Mouse (Mus musculus) cerebellum, adult 9-10 months (tissue): ENCODE results near the gene Isyna1.
"Not testable (repeated sequence)": the region's sequence is repeated elsewhere in the genome, so short reads cannot be mapped to it uniquely, and the experiment has no call there.

Source experiments
- DNase-seq: peaks from one replicate; pipeline ENCODE4 v3.0.0; 2022

Gene Isyna1

GRCm38 (mm10) chr8:70577207-70577606, 17.0 kb upstream of the Isyna1 start:
- no peak for DNase-seq

DNA sequence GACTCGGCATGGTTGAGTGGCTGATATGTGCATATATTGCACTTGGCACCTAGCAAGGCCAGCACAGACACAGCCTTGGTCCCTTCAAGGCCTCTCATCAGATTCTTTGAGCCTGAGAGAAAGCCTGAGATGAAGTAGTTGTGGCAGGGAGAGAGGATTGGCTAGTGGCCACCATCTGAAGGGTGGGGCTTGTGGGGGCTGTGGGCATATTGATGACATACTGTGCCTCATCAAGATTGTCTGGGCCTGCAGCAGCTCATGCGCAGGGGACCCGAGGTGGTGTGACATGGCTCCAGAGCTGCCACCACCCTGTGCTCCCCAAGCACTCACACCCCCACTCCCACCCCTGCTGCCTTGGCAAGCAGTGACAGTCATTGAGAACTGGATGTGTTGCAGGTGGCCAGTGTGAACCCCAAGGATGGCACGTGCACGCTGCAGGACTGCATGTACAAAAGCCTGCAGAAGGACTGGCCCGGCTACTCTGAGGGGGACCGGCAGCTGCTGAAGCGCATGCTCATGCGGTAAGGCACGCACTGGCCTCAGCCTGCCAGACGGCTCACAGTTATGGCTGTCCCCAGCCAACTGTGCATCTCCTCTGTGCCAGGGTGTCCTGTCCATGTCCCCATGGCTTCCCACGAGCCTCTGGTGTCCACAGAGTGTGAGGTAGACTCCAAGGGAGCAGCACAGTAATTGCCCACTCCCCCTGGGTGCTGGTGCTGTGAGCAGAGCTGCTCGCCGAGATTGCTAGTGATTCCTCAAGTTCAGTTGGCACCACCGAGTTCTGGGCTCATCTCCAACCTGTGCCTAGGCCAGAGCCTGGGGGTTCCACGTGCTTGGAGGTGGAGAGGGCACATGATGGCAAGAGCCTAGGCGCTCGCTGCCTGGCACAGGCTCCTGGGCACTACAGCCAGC, 10.4 kb upstream of the Isyna1 start:
- peak; percentile 87 for DNase-seq

DNA sequence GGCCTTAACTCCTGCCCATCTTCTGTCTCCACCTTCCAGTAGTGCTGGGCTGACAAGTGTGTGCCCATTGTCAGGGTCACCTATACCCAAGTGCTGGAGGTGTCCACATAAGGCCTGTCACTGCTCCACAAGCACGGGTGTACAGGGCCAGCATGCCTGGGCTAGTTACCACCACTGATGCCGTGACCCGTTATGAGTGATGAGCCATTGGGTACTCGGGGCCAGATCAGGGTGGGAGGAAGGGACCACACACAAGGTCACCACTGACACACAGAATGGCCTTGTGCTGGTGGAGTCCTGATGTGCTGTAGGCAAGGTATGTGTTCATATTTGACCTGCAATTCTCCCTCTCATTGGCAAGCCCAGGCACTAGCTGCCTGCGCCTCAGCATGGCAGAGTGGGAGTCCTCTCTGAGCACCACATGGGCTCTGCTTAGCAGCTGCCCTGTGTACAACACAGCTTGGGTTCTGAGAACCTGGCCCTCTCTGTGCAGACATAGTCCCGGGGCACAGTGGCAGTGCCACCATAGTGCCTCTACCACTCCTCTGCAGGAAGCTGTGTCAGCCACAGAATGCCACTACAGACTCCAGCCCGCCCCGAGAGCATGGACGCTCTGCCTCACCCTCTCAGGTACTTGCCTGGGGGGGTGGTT, 9.4 kb upstream of the Isyna1 start:
- no peak for DNase-seq

DNA sequence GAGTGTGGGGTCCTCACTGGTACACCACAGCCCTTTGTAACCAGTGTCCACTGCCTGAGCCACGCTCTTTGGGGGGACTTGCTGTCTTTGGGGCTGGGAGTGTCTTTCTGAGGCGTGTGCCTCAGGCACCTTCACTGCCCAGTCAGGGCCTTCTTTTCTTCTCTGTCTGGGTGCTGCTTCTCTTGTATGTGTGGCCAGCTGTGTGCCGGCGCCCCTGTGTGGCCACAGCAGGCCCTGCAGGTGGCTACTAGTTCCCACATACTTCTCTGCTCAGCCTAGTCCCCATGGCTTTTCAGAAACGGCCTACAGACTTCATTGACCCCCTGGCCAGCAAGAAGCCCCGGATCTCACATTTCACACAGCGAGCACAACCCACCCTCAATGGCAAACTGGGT, 8.9 kb upstream of the Isyna1 start:
- DNase-seq, result peak; percentile 77

- not testable (repeated sequence) for DNase-seq
These were observed 6.2 kb upstream of the Isyna1 start for GRCm38 (mm10) chr8:70587955-70588354.

- no peak for DNase-seq
These were observed 2.6 kb upstream of the Isyna1 start for GRCm38 (mm10) chr8:70591569-70591968.

DNA sequence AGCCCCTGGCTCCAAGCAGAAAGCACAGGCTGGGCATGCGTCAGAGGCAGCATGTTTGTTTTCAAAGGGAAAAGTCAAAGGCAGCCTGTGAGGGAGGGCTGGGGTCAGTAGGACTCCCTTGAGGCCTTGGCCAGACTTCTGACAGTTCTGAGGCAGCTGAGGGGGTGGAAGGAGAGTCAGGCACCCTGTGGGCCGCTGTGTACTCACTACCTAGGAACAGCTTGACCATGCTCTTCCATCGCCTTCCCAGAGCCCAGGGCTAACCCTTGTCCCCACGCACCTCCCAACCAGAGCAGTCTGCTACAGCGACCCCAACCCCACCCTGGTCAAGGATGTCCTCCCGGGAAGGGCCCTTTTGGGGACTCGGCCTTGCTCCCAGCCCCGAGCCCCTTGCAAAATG, 1.0 kb upstream of the Isyna1 start:
- DNase-seq, result no peak

GRCm38 (mm10) chr8:70594621-70595564, 720 bp downstream of the Isyna1 start:
- DNase-seq, result no peak

GRCm38 (mm10) chr8:70595811-70596210, 1.6 kb downstream of the Isyna1 start:
- DNase-seq, result no peak

- no peak for DNase-seq
These were observed 2.0 kb downstream of the Isyna1 start for GRCm38 (mm10) chr8:70596216-70596615.

GRCm38 (mm10) chr8:70596775-70597416, 2.7 kb downstream of the Isyna1 start:
- peak; percentile 72 for DNase-seq

- no peak for DNase-seq
These were observed 3.5 kb downstream of the Isyna1 start for GRCm38 (mm10) chr8:70597417-70598272.

DNA sequence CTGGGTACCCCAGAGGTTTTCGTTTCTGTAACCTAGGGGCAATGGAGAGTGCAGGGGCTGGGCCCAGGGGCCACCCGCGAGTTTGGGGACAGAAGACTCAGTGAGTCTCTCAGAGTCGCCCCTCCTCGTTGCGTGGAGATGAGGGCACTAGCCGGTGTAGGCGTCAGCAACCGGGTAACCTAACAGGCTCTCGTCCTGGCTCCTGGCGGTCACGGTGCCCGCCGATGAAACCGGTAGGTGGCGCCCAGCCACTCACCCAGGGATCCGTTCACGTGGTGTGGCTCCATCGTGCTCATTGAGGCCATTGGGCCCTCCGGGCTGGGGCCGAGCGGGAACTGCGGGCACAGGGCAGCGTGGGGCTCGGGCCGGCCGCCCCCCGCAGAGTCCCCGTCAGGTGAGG, 4.1 kb downstream of the Isyna1 start:
- DNase-seq, result peak; percentile 92

DNA sequence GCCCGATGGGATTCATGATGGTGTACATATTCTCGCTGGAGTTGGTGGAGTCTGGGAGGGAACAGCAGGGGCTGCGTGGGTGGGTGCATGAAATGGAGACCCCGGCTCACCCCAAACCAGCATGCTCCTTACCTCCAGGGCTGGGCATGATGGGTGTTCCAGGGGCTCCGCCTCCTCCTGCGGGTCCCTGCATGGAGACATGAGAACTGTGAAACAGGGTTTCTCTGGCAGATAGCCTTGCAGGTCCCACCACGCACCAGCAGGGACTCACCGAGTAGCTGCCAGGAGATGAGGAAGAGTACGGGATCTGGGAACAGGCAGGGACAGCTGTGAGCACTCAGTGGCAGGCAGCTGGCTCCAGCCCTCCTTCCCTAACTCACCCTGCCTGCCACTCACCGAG, 4.5 kb downstream of the Isyna1 start:
- DNase-seq, result no peak

DNA sequence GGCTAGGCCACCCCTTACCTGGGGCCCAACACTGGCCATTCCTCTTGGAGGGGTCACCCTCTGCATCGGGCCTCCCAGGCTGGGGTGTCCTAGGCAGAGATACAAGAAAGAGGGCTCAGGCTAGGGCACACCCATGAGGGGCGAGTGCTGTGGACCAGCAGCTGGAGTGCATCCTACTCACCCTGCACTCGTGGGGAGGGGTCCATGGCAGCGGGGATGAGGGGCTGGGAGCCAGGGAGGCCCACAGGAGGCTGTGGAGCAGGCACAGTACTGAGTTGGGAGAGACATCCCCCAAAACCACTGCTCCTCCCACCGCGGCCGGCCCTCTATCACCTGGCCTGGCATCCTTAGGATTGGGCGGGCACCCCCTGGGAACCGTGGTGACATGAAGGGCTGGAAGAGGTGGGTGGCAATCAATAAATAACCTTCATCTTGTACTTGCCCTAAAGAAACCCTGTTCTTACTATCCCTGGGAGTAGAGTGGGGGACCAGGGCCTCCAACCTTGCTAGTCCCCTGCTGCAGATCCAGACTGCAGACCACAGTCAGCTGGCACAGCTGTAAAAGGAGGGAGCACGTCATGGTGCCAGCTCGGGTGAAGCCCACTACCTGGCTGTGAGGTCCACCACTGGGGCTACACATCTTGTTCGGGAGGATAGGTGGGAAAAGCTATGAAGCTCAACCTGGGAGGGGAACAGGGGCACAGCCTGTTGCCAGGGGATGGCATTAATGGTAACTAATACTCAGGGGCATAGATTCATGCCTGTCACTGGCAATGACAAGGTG, 5.5 kb downstream of the Isyna1 start:
- DNase-seq, result peak; percentile 55

DNA sequence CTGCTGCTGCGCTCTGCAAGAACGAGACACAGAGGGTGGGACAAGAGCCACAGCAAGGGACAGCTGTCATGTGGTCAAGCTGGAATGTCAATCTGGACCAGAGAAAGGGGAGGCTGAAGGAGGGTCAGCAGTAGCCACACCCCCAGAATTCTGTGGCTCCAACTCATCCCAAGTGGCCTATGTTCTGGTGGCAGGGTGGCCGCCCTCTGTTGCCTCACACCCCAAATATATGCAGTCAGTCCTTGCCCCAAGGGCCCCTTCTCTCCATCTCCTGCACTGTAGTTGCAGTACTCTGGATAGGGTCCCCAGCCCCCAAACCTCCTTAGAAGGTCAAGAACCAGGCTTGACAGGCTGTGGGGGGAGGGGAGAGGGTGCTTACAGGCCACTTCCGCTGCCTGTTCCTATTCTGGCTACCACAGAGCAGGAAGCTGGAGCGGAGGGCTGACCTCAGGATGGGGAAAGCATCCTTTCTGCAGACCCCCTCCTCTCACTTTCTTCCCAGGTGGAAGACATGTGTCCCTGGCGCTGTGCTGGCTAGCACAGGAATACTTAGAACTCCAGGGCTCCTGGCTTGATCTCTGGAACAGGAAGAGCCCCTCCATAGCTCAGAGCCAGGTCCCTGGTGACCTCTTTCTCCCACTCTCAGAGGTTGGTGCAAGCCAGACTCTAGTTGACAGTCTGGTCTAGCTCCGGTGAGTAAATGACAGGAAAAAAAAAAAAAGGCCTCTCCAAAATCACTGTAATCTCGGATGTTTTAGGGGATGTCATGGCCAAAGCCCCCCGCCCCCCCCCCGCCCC, 6.5 kb downstream of the Isyna1 start:
- peak; percentile 51 for DNase-seq

DNA sequence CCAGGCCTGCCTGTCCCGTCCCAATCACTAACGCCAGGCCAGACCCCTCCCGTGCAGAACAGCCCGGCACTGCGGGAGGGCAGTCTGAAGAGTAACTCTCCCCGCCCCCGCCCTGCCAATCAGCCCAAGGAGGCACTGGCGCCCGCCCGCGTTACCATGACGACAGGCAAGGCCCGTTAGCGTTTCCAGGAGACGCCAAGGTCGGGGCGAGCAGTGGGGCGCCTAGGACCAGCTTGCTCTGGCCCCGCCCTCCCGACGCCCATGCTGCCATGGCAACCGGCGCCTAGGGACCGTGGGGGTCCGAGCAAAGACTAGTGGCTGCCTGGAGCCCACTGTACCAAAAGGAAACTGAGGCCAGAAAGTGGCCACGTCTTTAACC, 7.1 kb downstream of the Isyna1 start:
- peak; percentile 78 for DNase-seq

GRCm38 (mm10) chr8:70602139-70602811, 8.1 kb downstream of the Isyna1 start:
- DNase-seq, result no peak

DNA sequence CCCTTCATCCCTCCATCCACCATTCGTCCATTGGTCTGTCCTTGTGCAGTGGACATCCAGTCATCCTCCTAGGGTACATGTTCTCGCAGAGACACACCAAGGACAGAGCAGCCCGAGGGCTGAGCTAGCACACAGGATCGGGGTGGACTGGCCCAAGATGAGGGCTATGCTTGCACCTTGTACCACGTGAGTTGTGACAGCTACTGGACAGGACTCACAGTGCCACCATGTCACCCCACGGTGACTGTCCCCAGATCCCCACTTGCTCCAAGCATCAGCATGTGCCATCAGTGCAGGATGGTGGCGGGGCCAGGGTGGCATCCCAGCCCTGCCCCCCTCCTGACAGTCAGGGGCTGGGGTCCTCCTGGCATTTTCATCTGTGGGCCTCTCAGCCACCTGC, 10.4 kb downstream of the Isyna1 start:
- no peak for DNase-seq
